Mouse (Mus musculus) liver, embryonic 11.5 days (tissue): ENCODE results near the gene Efl1. TPM values are rescaled to one million over a fixed set of nuclear protein-coding genes. Genes with fewer than 3 reads are reported as not detected.

Experiments
- ATAC-seq: fragments of 200-750 bp; cut with Nextera tagmentation; replicated peaks from 2 replicates; pipeline ENCODE4 v1.8.0; 2017; ENCODE audit warnings: moderate number of reproducible peaks, mild to moderate bottlenecking, moderate TSS enrichment, moderate library complexity; ENCODE audit not compliant: low FRiP score
- DNase-seq: peaks from one replicate; pipeline ENCODE4 v3.0.0-alpha.2; 2017; ENCODE audit warnings: low spot score
- H3K27ac ChIP-seq: fragments of 300-500 bp; sonication (generic); 2 replicates; pipeline ENCODE4 v1.5.1; 2014; ENCODE audit warnings: mild to moderate bottlenecking, low read depth, low read length, control low read depth
- H3K27me3 ChIP-seq: fragments of 300-500 bp; sonication (generic); replicated peaks from 2 replicates; pipeline ENCODE4 v1.6.1; 2014; ENCODE audit warnings: low read length, mixed read lengths; ENCODE audit not compliant: control insufficient read depth, insufficient read depth
- H3K36me3 ChIP-seq: fragments of 300-500 bp; sonication (generic); 2 replicates; pipeline ENCODE4 v1.6.1; 2014; ENCODE audit warnings: mild to moderate bottlenecking, low read length, moderate library complexity, mixed read lengths; ENCODE audit not compliant: control insufficient read depth, insufficient read depth
- H3K4me1 ChIP-seq: fragments of 300-500 bp; sonication (generic); replicated peaks from 2 replicates; pipeline ENCODE4 v1.6.1; 2014; ENCODE audit warnings: low read length, mixed read lengths; ENCODE audit not compliant: control insufficient read depth, insufficient read depth
- H3K4me2 ChIP-seq: fragments of 300-500 bp; sonication (generic); 2 replicates; pipeline ENCODE4 v1.6.1; 2014; ENCODE audit warnings: mild to moderate bottlenecking, control low read depth, moderate library complexity
- H3K4me3 ChIP-seq: fragments of 300-500 bp; sonication (generic); 2 replicates; pipeline ENCODE4 v1.5.1; 2014; ENCODE audit warnings: low read depth, low read length, control low read depth
- H3K9ac ChIP-seq: fragments of 300-500 bp; sonication (generic); 2 replicates; pipeline ENCODE4 v1.6.1; 2014; ENCODE audit warnings: low read depth, low read length, control low read depth
- H3K9me3 ChIP-seq: fragments of 300-500 bp; sonication (generic); 2 replicates; pipeline ENCODE4 v1.6.1; 2016; ENCODE audit warnings: low read length, inconsistent platforms, mixed read lengths; ENCODE audit not compliant: control insufficient read depth
- WGBS: fragments of 180-500 bp; shearing (Covaris S2); extraction: QIAGEN DNeasy Blood & Tissue Kit; methylation state at CpG from one replicate; pipeline ENCODE4 v1.1.7; 2014; 5-methylcytosine and 5-hydroxymethylcytosine counted together
- polyA plus RNA-seq: library from polyadenylated mRNA; unstranded; fragments of >200 nt; fragmentation: Nextera tagmentation; extraction: Ambion mirVana; gene quantifications from 2 replicates; pipeline ENCODE4 v1.2.1, GENCODE M21; 2014

Gene Efl1
- polyA plus RNA-seq, 1 experiment from 2014 or later: 20.9 TPM

- DNase-seq (no peak), ATAC-seq (no peak)
- H3K4me3 ChIP-seq: no peak overlapping the region
- H3K9ac ChIP-seq: no peak overlapping the region
- H3K4me1 ChIP-seq: no peaks in the 10 kb centered on the region
- no peak overlapping the region for H3K4me2 ChIP-seq
- no peak overlapping the region for H3K27ac ChIP-seq
- 41% methylated on average over 1 of the region's 1 CpGs for WGBS
- no peaks in the 10 kb centered on the region for H3K27me3 ChIP-seq
- H3K36me3 ChIP-seq: no peaks in the 10 kb centered on the region
- H3K9me3 ChIP-seq: no peaks in the 10 kb centered on the region
Observed at GRCm38 (mm10) chr7:82822528-82822927, 174.1 kb downstream of the Efl1 start.

Other genes starting within 250 kb of the Efl1 start
- 2.5 and 3.4 TPM in 2 replicates for gene Saxo2, start 86 bp upstream of the Efl1 start, polyA plus RNA-seq
- gene Mex3b, start 218.7 kb downstream of the Efl1 start, polyA plus RNA-seq: 6.2 and 7.8 TPM in 2 replicates